Mouse (Mus musculus): ENCODE data around the gene Hcfc1r1. TPM values are rescaled to one million over a fixed set of nuclear protein-coding genes. Genes with fewer than 3 reads are reported as not detected.

The Hcfc1r1 gene
- polyA plus RNA-seq, 1 experiment from 2014 or later = 26.6 TPM

GRCm38 (mm10) chr17:23645894-23646293 lies 27.5 kb upstream of the Hcfc1r1 start:
- 47% methylated on average over 10 of the region's 10 CpGs for WGBS (ENCODE audit: insufficient replicate concordance)

GRCm38 (mm10) chr17:23651363-23651762 lies 22.0 kb upstream of the Hcfc1r1 start:
- Histone ChIP-seq H3K4me2 (ENCODE audit: low read depth, low read length) (no peak overlapping the region), H3K9ac (replicated peaks) (no peak overlapping the region), H3K27ac (ENCODE audit: low read depth) (no peak overlapping the region), H3K36me3 (replicated peaks; ENCODE audit: insufficient read depth, low read length) (no peaks in the 10 kb centered on the region), H3K27me3 (ENCODE audit: insufficient read depth, low read length) (0 out of 2 replicates have a peak, but pooled peaks cover 4% of the 10 kb centered on the region), H3K9me3 (ENCODE audit: low read length) (no peaks in the 10 kb centered on the region), H3K4me3 (ENCODE audit: low read depth, low read length) (no peak overlapping the region), H3K4me1 (ENCODE audit: insufficient read depth) (no peaks in the 10 kb centered on the region)
- ATAC-seq (no peak), DNase-seq (no peak)
- TF ChIP-seq CTCF (IDR thresholded peaks at IDR 0.05; ENCODE audit: low read depth) (no peak), EP300 (IDR thresholded peaks at IDR 0.05; ENCODE audit: low read depth) (no peak)
- WGBS (ENCODE audit: insufficient replicate concordance) = 70% methylated on average over 6 of the region's 6 CpGs

More at GRCm38 (mm10) chr17:23645894-23646293, 27.5 kb upstream of the Hcfc1r1 start:
- no peak overlapping the region for H3K27ac ChIP-seq (ENCODE audit: low read depth)
- H3K4me1 ChIP-seq (ENCODE audit: insufficient read depth) = no peaks in the 10 kb centered on the region; the same call in 1 of the 2 replicates
- H3K36me3 ChIP-seq (replicated peaks; ENCODE audit: insufficient read depth, low read length) = no peaks in the 10 kb centered on the region
- H3K4me2 ChIP-seq (ENCODE audit: low read depth, low read length) = no peak overlapping the region
- DNase-seq (no peak), ATAC-seq (no peak)
- H3K27me3 ChIP-seq (ENCODE audit: insufficient read depth, low read length) = peaks cover 24% of the 10 kb centered on the region
- no peak overlapping the region for H3K4me3 ChIP-seq (ENCODE audit: low read depth, low read length)
- no peaks in the 10 kb centered on the region for H3K9me3 ChIP-seq (ENCODE audit: low read length)
- no peak for TF ChIP-seq EP300 (IDR thresholded peaks at IDR 0.05; ENCODE audit: low read depth)
- TF ChIP-seq CTCF (IDR thresholded peaks at IDR 0.05; ENCODE audit: low read depth) = no peak
- no peak overlapping the region for H3K9ac ChIP-seq (replicated peaks)

GRCm38 (mm10) chr17:23653324-23653723 lies 20.1 kb upstream of the Hcfc1r1 start:
- H3K9ac ChIP-seq (replicated peaks) = no peak overlapping the region
- no peak for ATAC-seq
- TF ChIP-seq EP300 (IDR thresholded peaks at IDR 0.05; ENCODE audit: low read depth) (no peak), CTCF (IDR thresholded peaks at IDR 0.05; ENCODE audit: low read depth) (no peak)
- H3K27ac ChIP-seq (ENCODE audit: low read depth) = no peak overlapping the region
- no peak overlapping the region for H3K4me3 ChIP-seq (ENCODE audit: low read depth, low read length)
- no peak for DNase-seq
- no peaks in the 10 kb centered on the region for H3K4me1 ChIP-seq (ENCODE audit: insufficient read depth)
- 57% methylated on average over 1 of the region's 2 CpGs for WGBS (ENCODE audit: insufficient replicate concordance)
- H3K4me2 ChIP-seq (ENCODE audit: low read depth, low read length) = no peak overlapping the region
- H3K36me3 ChIP-seq (replicated peaks; ENCODE audit: insufficient read depth, low read length) = no peaks in the 10 kb centered on the region
- no peaks in the 10 kb centered on the region for H3K27me3 ChIP-seq (ENCODE audit: insufficient read depth, low read length)
- no peaks in the 10 kb centered on the region for H3K9me3 ChIP-seq (ENCODE audit: low read length)

GRCm38 (mm10) chr17:23654001-23654400 lies 19.4 kb upstream of the Hcfc1r1 start:
- ATAC-seq (no peak), DNase-seq (no peak)
- Histone ChIP-seq H3K4me3 (ENCODE audit: low read depth, low read length) (no peak overlapping the region), H3K27ac (ENCODE audit: low read depth) (no peak overlapping the region), H3K27me3 (ENCODE audit: insufficient read depth, low read length) (no peaks in the 10 kb centered on the region), H3K9ac (replicated peaks) (no peak overlapping the region), H3K4me2 (ENCODE audit: low read depth, low read length) (no peak overlapping the region), H3K9me3 (ENCODE audit: low read length) (no peaks in the 10 kb centered on the region), H3K4me1 (ENCODE audit: insufficient read depth) (no peaks in the 10 kb centered on the region), H3K36me3 (replicated peaks; ENCODE audit: insufficient read depth, low read length) (no peaks in the 10 kb centered on the region)
- TF ChIP-seq EP300 (IDR thresholded peaks at IDR 0.05; ENCODE audit: low read depth) = no peak
- no peak for TF ChIP-seq CTCF (IDR thresholded peaks at IDR 0.05; ENCODE audit: low read depth)
- 41% methylated on average over 6 of the region's 6 CpGs for WGBS (ENCODE audit: insufficient replicate concordance)

GRCm38 (mm10) chr17:23654410-23654809 lies 19.0 kb upstream of the Hcfc1r1 start:
- DNase-seq = no peak
- no peak overlapping the region for H3K4me2 ChIP-seq (ENCODE audit: low read depth, low read length)
- no peak for ATAC-seq
- TF ChIP-seq CTCF (IDR thresholded peaks at IDR 0.05; ENCODE audit: low read depth) = no peak
- no peak for TF ChIP-seq EP300 (IDR thresholded peaks at IDR 0.05; ENCODE audit: low read depth)
- H3K4me1 ChIP-seq (ENCODE audit: insufficient read depth) = no peaks in the 10 kb centered on the region
- H3K9ac ChIP-seq (replicated peaks) = no peak overlapping the region
- H3K4me3 ChIP-seq (ENCODE audit: low read depth, low read length) = no peak overlapping the region
- 0 out of 2 replicates have a peak, but pooled peaks cover under 1% of the 10 kb centered on the region for H3K27me3 ChIP-seq (ENCODE audit: insufficient read depth, low read length)
- no peaks in the 10 kb centered on the region for H3K36me3 ChIP-seq (replicated peaks; ENCODE audit: insufficient read depth, low read length)
- no peaks in the 10 kb centered on the region for H3K9me3 ChIP-seq (ENCODE audit: low read length)
- H3K27ac ChIP-seq (ENCODE audit: low read depth) = no peak overlapping the region
- 44% methylated on average over 2 of the region's 2 CpGs for WGBS (ENCODE audit: insufficient replicate concordance)

- WGBS (ENCODE audit: insufficient replicate concordance) = 69% methylated on average over 3 of the region's 3 CpGs
- no peak for TF ChIP-seq EP300 (IDR thresholded peaks at IDR 0.05; ENCODE audit: low read depth)
- TF ChIP-seq CTCF (IDR thresholded peaks at IDR 0.05; ENCODE audit: low read depth) = no peak
- ATAC-seq = no peak
- no peak overlapping the region for H3K4me2 ChIP-seq (ENCODE audit: low read depth, low read length)
- no peaks in the 10 kb centered on the region for H3K9me3 ChIP-seq (ENCODE audit: low read length)
- H3K4me1 ChIP-seq (ENCODE audit: insufficient read depth) = 0 out of 2 replicates have a peak, but pooled peaks cover 5% of the 10 kb centered on the region
- peaks cover 30% of the 10 kb centered on the region for H3K27me3 ChIP-seq (ENCODE audit: insufficient read depth, low read length)
- H3K4me3 ChIP-seq (ENCODE audit: low read depth, low read length) = no peak overlapping the region
- no peak overlapping the region for H3K9ac ChIP-seq (replicated peaks)
- no peak overlapping the region for H3K27ac ChIP-seq (ENCODE audit: low read depth)
- H3K36me3 ChIP-seq (replicated peaks; ENCODE audit: insufficient read depth, low read length) = no peaks in the 10 kb centered on the region
- no peak for DNase-seq
Observed at GRCm38 (mm10) chr17:23658450-23658849, 14.9 kb upstream of the Hcfc1r1 start.

Measured in liver, postnatal 0 days (tissue).